Mouse (Mus musculus) liver, embryonic 14 days (tissue): Measurements from ENCODE around the gene Tbc1d15. TPM values are rescaled to one million over a fixed set of nuclear protein-coding genes. Genes with fewer than 3 reads are reported as not detected.

Experiments
- polyA plus RNA-seq: library from polyadenylated mRNA; depleted of rRNA; stranded (reverse); fragments of >200 nt; gene quantifications from 2 replicates; pipeline ENCODE4 v1.2.3, GENCODE M21; 2012; rRNA removed

The Tbc1d15 gene
- polyA plus RNA-seq, result 11.7 and 14.6 TPM in 2 replicates

DNA sequence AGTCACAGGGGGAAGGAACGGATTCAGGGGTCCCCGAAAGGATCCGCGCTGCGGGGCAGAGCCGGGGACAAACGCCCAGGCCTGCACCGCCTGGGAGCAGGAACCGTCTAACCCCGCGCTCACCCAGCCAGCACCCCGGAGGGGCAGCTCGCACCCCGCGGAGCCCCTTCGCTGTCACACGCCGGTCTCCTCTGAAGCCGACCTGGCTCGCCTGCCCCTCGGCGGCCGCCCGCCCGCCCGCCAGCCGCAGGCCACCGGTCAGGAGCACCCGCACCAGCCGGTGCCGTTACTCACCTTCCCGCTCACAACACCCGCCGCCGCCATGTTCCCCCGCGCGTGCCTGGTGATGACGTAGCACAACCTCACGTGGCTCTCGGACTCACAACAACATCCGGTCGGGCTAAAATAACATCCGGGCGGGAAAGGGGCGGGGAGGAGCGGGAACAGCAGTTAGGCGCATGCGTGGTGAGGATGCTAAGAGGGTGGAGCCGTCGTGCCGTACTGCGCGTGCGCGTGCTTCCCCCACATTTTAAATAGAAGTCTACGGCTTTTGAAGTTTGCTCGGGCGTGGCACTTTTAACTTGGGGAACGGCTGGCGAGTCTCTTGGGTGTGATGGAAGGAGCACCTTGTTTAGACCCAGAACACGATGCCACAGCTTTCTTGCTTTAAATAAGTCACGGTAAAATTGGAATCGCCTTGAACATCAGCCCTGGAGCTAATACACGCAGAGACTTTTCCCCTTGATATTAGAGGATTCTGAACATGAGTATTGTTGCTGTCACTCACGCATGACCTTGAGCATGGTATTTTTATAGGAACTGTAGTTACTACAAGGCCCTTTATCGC, at the start of gene Tbc1d15:
Tbc1d15 (minus strand) TSS at position 380 of the 847 bp plus-strand sequence.

DNA sequence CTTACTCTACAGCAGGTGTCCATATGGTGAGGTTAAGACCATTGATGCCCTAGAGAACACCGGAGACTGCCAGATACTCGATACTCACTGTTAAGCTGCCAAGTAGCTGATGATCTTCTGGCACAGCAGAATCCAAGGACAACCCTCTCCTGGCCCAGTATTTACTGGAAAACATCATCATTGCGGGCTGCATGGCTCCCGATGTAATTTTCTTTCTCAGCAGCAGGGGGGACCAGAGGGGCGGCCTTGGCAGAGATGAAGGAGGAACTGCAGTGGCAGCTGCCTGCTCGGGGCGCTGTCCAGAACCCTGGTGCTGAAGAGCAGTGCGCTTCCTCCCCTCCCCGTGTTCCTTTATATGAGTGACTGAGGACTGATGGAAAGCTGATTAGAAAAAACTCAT, 66.6 kb downstream of the Tbc1d15 start, which contains the start of gene Tph2:
Tph2 (minus strand) TSS at position 326 of the 400 bp plus-strand sequence.

Other genes with a start within 250 kb of the Tbc1d15 start
- gene Tph2, start 66.4 kb downstream of the Tbc1d15 start, polyA plus RNA-seq, result not detected in 2 replicates
- gene Rab21, start 64.1 kb upstream of the Tbc1d15 start, polyA plus RNA-seq, result 6.9 and 8.1 TPM in 2 replicates
- 4.3 and 5.0 TPM in 2 replicates for gene Tmem19, start 111.0 kb upstream of the Tbc1d15 start, polyA plus RNA-seq
- 3.3 and 4.2 TPM in 2 replicates for gene Thap2, start 133.0 kb upstream of the Tbc1d15 start, polyA plus RNA-seq
- 34.7 and 38.0 TPM in 2 replicates for gene Zfc3h1, start 133.5 kb upstream of the Tbc1d15 start, polyA plus RNA-seq